Mouse (Mus musculus) heart, postnatal 36 days (tissue): ENCODE results near the gene Elovl6. TPM values are rescaled to one million over a fixed set of nuclear protein-coding genes. Genes with fewer than 3 reads are reported as not detected.

Source experiments
- DNase-seq, 2 experiments: peaks; one replicate each; pipeline ENCODE4 v3.0.0; 2021 to 2022
- intact Hi-C: fragments of 180-260 bp; cut with DNase I; formaldehyde crosslinking; loops from one replicate; pipeline ENCODE4 v1.15.1; 2025
- microRNA-seq, 2 experiments: library from miRNA; unstranded; fragments of <30 nt; microRNA quantifications; one replicate each; pipeline ENCODE4 v1.2.0; 2021; ENCODE audit warnings: borderline number of aligned reads in 2 of 2
- total RNA-seq, 2 experiments: library from RNA; stranded (reverse); gene quantifications; 2 replicates each; pipeline ENCODE4 v1.2.3; 2021

Gene Elovl6
- total RNA-seq, 2 experiments from 2014 or later = 0.65 to 3.6 TPM

- intact Hi-C loops = loop anchor here (5.0 kb wide), 1 partner anchor 148 kb away; the partner anchor contains the start of gene Elovl6
- DNase-seq = peak; percentile 23 to 24
These were observed 148.1 kb downstream of the Elovl6 start for GRCm38 (mm10) chr3:129680258-129680657.

- no peak for DNase-seq
- intact Hi-C loops = loop anchor here (5.0 kb wide), 1 partner anchor 150 kb away; the partner anchor contains the start of gene Elovl6
These were observed 149.7 kb downstream of the Elovl6 start for GRCm38 (mm10) chr3:129681841-129682240.

- intact Hi-C loops = loop anchor here (5.0 kb wide), 1 partner anchor 150 kb away; the partner anchor contains the start of gene Elovl6
- DNase-seq = peak; percentile 7 to 19
These were observed 150.2 kb downstream of the Elovl6 start for GRCm38 (mm10) chr3:129682389-129682788.

- DNase-seq = peak in 1 of 2 experiments; percentile 13
- intact Hi-C loops = loop anchor here (5.0 kb wide), 1 partner anchor 151 kb away; the partner anchor contains the start of gene Elovl6
These were observed 151.0 kb downstream of the Elovl6 start for GRCm38 (mm10) chr3:129683060-129683679.

GRCm38 (mm10) chr3:129686196-129686595 lies 154.0 kb downstream of the Elovl6 start:
- DNase-seq = no peak
- intact Hi-C loops = loop anchor here (1.0 to 2.0 kb wide), 3 partner anchors 165 to 385 kb away; no protein-coding TSS in a partner anchor

GRCm38 (mm10) chr3:129686698-129687333 lies 154.7 kb downstream of the Elovl6 start:
- peak; percentile 56 to 60 for DNase-seq

GRCm38 (mm10) chr3:129687429-129687828 lies 155.3 kb downstream of the Elovl6 start:
- intact Hi-C loops = loop anchor here (1.0 to 2.0 kb wide), 4 partner anchors 167 to 387 kb away; no protein-coding TSS in a partner anchor
- DNase-seq = no peak

More at GRCm38 (mm10) chr3:129686698-129687333, 154.7 kb downstream of the Elovl6 start:
- intact Hi-C loops = loop anchor here (1.0 to 2.0 kb wide), 5 partner anchors 166 to 386 kb away; no protein-coding TSS in a partner anchor

Small RNA genes within 50 kb of the gene (microRNA-seq; reads per million reads assigned to microRNA genes)
- gene Gm24515 = 0 reads per million in 2 experiments

Other genes with a start within 250 kb of the Elovl6 start
- 1 to 10 TPM; 6.3 to 7.8 TPM for gene Enpep, start 199.6 kb upstream of the Elovl6 start, total RNA-seq
- gene Egf, start 223.0 kb downstream of the Elovl6 start, total RNA-seq = 1 to 10 TPM; 2.4 to 3.5 TPM